Mouse (Mus musculus): Measurements from ENCODE around the gene Cd40.

The Cd40 gene

GRCm38 (mm10) chr2:165106585-165106984 is 51.2 kb downstream of the Cd40 start:
- DNase-seq: no peak

- peak; percentile 87 for DNase-seq
Observed at GRCm38 (mm10) chr2:165112149-165112548, 56.7 kb downstream of the Cd40 start.

- DNase-seq: no peak
Observed at GRCm38 (mm10) chr2:165113733-165114132, 58.3 kb downstream of the Cd40 start.

GRCm38 (mm10) chr2:165120765-165121164 is 65.3 kb downstream of the Cd40 start:
- no peak for DNase-seq

GRCm38 (mm10) chr2:165121206-165121840 is 65.9 kb downstream of the Cd40 start:
- no peak for DNase-seq
